Mouse (Mus musculus): ENCODE results near the gene Slc52a3. TPM values are rescaled to one million over a fixed set of nuclear protein-coding genes. Genes with fewer than 3 reads are reported as not detected.

Gene Slc52a3
- polyA plus RNA-seq, 1 experiment from 2014 or later = 0.80 TPM

DNA sequence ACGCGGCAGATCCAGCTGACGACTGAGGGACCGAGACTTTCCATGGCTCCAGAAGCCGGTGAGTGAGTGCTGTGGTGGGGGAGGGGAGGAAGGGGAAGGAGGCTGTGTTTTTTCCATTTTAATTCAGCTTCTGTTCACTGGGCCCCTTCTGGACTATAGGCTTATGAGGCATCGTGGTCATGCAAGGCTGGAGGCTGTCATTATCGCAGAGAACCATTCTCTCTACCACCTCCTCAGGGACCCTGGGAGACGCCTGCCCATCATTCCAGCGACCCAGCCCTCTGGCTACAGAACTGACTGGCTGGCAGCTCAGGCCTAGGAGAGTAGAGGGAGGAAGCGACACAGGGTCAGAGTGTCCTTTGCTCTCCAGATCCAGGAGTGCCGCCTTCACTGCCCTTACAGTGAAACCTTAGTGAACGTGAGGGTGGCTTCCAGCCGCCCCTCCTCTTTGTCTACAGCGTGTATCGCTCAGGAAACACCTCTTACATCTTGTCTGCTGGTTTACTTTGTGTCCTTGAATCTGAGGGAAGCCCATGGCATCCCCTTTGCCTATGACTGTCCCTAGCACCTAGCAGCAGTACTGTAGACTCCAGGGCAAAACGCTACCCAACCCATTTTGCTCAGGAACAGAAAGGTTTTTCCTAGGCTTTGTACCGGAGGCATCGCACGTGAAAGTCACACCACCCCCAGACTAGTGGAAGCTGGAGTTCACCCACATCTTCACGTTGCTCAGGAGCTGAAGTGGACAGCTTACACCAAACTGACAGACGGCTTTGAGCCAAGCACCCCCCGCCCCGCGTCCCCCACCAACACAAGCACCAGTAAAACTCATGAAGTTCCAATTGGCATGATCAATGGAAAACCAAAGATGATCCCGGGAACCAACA lies 51.0 kb downstream of the Slc52a3 start:
- Histone ChIP-seq H3K4me3 (peak overlapping the region; percentile 67; the same call in 1 of the 2 replicates), H3K27ac (replicated peaks) (peak overlapping the region; percentile 85), H3K36me3 (replicated peaks) (no peaks in the 10 kb centered on the region), H3K4me1 (peaks cover 40% of the 10 kb centered on the region), H3K9me3 (no peaks in the 10 kb centered on the region), H3K27me3 (replicated peaks; ENCODE audit: low read depth, poor library complexity, severe bottlenecking) (peaks cover 81% of the 10 kb centered on the region)
- WGBS = 1% methylated on average over 25 of the region's 25 CpGs
- peak; percentile 44 for DNase-seq (ENCODE audit: low spot score)

DNA sequence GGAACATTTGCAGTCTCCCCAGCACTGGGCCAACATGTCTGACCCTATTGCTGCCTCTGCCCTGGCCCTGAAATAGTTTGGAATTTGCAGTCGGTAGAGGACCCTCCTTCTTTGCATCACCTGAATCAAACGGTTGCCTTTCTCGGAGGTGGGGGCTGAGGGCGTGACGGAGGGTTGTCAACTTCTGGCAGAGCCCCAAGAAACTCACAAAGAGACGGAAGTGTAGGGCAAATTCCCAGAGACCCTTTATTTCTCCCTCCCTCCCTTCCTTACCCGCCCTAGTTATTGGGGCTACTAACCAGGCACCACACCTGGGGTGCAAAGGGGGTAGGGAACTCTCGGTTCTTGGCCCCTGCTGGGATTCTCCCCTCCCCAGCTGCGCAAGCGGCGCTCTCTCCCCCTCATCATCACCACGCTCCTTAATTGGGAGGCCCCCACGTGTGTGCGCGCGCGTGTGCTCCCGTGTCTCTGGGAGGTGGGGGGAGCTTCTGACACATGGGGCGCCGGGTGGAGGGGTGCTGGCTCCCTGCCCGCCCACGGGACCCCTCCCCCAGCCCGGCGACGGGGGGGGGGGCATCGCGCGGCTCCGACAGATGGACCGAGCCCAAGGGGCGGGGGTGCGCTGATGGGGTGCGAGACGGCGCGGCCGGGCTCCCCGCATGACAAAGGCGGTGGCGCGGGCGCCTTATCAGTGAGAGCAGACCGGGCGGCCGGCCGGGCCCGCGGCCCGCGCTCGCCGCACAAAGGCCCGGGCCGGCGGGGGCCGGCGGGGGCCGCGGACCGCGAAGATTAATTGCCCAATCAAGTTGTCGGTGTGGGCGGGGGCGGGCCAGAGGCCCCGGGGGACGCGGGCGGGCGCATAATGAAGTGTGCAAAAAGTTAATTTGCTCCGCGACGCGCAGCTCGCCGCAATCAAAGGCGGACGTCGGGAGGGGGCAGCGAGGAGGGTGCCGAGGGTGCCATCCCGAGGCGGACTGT lies 52.0 kb downstream of the Slc52a3 start:
- peak overlapping the region; percentile 67 for H3K4me3 ChIP-seq
- H3K27me3 ChIP-seq (replicated peaks; ENCODE audit: low read depth, poor library complexity, severe bottlenecking) = peaks cover 90% of the 10 kb centered on the region
- H3K36me3 ChIP-seq (replicated peaks) = no peaks in the 10 kb centered on the region
- H3K4me1 ChIP-seq = peaks cover 40% of the 10 kb centered on the region
- no peaks in the 10 kb centered on the region for H3K9me3 ChIP-seq
- peak overlapping the region; percentile 85 for H3K27ac ChIP-seq (replicated peaks)
- WGBS = under 1% methylated on average over 82 of the region's 82 CpGs
- peak; percentile 64 for DNase-seq (ENCODE audit: low spot score)

DNA sequence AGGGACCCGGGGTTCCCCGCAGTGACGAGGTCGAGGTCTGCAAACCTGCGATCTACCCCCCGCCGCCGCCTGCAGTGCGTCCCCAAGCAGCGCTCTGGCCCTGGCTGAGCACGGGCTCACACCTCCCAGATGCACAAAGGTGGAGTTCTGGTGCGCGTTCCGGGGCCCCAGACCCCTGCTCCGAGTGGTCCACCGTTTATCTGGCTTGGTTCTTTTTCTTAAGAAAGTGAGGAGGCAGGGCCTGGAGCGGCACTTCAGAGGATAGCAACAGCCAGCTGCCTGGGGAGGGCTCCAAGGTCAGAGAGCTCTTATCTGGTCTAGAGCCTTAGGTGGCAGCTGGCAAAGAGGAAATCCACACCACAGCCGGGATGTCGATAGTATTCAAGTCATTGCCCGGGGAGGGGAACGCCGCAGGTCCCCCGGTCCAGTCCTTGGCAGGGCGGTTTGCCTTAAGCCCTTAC lies 52.7 kb downstream of the Slc52a3 start:
- Histone ChIP-seq H3K4me1 (peaks cover 40% of the 10 kb centered on the region), H3K4me3 (peak overlapping the region; percentile 67), H3K36me3 (replicated peaks) (no peaks in the 10 kb centered on the region), H3K9me3 (no peaks in the 10 kb centered on the region), H3K27ac (replicated peaks) (peak overlapping the region; percentile 85), H3K27me3 (replicated peaks; ENCODE audit: low read depth, poor library complexity, severe bottlenecking) (peaks cover 97% of the 10 kb centered on the region)
- peak; percentile 64 for DNase-seq (ENCODE audit: low spot score)
- WGBS = under 1% methylated on average over 24 of the region's 24 CpGs

DNA sequence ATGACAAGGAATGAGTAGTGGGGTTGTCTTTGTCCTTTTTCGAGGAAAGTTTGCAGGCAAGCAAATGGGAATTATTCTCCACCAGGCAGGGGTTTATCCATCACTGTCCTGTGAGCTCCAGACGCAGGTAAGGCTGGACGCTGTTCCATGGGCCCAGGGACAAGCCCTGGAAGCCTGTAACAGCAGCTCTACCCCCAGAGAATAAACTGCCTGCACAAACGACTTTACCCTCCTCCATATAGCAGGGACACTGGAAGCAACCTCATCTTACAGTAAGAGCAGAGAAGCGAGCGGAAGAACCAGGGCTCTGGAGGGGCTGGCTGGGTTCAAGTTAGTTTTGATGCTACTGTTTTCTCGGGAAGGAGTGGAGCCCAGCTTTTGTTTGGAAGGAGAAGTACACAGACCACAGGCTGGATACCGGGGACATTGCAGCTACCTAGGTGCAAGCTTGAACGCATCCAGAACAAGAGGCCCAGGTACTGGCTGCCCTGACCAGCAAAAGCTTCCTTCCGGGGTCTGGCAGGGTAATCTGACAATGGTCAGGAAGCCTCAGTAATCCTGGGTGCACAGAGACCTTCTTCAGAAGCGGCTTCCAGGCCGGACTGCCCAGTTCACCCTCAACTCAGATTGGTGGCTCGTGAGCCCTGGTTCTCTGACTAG lies 53.4 kb downstream of the Slc52a3 start:
- WGBS = 2% methylated on average over 13 of the region's 13 CpGs
- peak overlapping the region; percentile 67 for H3K4me3 ChIP-seq
- peak; percentile 33 for DNase-seq (ENCODE audit: low spot score)
- peak overlapping the region; percentile 85; the same call in 1 of the 2 replicates for H3K27ac ChIP-seq (replicated peaks)
- peaks cover 97% of the 10 kb centered on the region for H3K27me3 ChIP-seq (replicated peaks; ENCODE audit: low read depth, poor library complexity, severe bottlenecking)
- H3K4me1 ChIP-seq = peaks cover 40% of the 10 kb centered on the region
- no peaks in the 10 kb centered on the region for H3K9me3 ChIP-seq
- H3K36me3 ChIP-seq (replicated peaks) = no peaks in the 10 kb centered on the region

DNA sequence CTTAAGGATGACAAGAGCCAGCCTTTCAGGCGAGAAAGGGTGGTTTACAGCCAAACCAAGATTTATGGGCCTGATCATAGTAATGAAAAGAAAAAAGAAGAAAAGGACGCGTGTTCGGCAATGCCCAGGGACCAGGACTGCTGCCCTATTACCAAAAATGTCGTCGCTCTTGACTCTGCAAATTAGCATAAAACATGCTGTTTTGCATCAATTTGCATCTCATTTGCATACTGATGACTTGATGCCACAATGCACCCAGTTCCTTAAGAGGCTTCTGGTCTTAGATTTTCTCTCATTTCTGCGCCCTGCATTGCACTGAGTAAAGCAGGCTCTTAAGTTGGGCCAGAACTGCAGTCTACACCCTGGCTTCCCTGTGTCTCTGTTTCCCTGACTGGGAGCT lies 54.0 kb downstream of the Slc52a3 start:
- no peak for DNase-seq (ENCODE audit: low spot score)
- Histone ChIP-seq H3K27ac (replicated peaks) (no peak overlapping the region), H3K4me3 (0 out of 2 replicates have a peak overlapping the region, but pooled peaks have one; percentile 67), H3K27me3 (replicated peaks; ENCODE audit: low read depth, poor library complexity, severe bottlenecking) (peaks cover 97% of the 10 kb centered on the region), H3K9me3 (no peaks in the 10 kb centered on the region), H3K4me1 (peaks cover 40% of the 10 kb centered on the region), H3K36me3 (replicated peaks) (no peaks in the 10 kb centered on the region)
- 5% methylated on average over 7 of the region's 7 CpGs for WGBS

DNA sequence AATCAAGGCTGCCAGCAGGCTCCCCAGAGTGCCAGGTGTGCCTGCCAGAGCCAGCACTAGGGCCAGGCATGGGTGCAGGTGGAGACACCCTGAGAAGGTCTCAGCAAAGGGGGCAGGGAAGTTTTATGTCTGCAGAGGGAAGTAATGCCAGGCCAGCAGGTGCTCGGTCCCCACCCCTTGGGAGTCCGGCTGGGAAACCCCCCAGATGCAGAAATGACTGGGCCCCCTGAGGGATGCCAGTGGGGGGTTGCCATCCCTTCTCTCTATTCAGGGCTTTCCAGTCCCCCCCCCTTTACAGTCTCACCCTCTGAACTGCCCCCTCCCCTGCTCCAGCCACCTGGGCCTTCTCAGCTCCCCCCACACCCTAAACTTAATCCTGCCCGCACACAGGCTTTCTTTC lies 55.7 kb downstream of the Slc52a3 start:
- peaks cover 47% of the 10 kb centered on the region for H3K4me1 ChIP-seq
- no peak overlapping the region for H3K27ac ChIP-seq (replicated peaks)
- no peak for DNase-seq (ENCODE audit: low spot score)
- 68% methylated on average over 3 of the region's 3 CpGs for WGBS
- H3K9me3 ChIP-seq = no peaks in the 10 kb centered on the region
- H3K4me3 ChIP-seq = no peak overlapping the region
- H3K36me3 ChIP-seq (replicated peaks) = no peaks in the 10 kb centered on the region
- H3K27me3 ChIP-seq (replicated peaks; ENCODE audit: low read depth, poor library complexity, severe bottlenecking) = peaks cover 100% of the 10 kb centered on the region

DNA sequence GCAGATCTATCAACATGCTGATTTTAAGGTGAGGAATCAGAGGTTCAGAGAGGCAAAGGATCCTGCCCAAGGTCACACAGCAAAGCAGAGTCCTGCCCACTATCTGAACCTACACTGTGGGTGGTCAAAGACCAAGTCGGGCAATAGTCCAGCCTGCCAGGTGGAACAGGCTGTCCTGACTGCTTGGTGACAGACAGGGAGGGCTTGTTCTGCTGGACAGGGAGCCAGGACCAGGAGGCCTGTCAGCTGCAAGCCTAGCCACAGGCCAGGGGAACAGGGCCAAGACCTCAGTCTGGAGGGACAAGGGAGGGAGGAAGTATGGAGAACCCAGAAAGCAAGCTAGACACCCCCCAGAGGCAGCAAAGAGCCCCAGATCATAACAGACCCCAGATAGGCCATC lies 59.1 kb downstream of the Slc52a3 start:
- DNase-seq (ENCODE audit: low spot score) = no peak
- Histone ChIP-seq H3K27ac (replicated peaks) (no peak overlapping the region), H3K4me1 (peaks cover 14% of the 10 kb centered on the region), H3K27me3 (replicated peaks; ENCODE audit: low read depth, poor library complexity, severe bottlenecking) (peaks cover 84% of the 10 kb centered on the region), H3K4me3 (no peak overlapping the region), H3K9me3 (no peaks in the 10 kb centered on the region), H3K36me3 (replicated peaks) (no peaks in the 10 kb centered on the region)
- 78% methylated on average over 1 of the region's 1 CpGs for WGBS

DNA sequence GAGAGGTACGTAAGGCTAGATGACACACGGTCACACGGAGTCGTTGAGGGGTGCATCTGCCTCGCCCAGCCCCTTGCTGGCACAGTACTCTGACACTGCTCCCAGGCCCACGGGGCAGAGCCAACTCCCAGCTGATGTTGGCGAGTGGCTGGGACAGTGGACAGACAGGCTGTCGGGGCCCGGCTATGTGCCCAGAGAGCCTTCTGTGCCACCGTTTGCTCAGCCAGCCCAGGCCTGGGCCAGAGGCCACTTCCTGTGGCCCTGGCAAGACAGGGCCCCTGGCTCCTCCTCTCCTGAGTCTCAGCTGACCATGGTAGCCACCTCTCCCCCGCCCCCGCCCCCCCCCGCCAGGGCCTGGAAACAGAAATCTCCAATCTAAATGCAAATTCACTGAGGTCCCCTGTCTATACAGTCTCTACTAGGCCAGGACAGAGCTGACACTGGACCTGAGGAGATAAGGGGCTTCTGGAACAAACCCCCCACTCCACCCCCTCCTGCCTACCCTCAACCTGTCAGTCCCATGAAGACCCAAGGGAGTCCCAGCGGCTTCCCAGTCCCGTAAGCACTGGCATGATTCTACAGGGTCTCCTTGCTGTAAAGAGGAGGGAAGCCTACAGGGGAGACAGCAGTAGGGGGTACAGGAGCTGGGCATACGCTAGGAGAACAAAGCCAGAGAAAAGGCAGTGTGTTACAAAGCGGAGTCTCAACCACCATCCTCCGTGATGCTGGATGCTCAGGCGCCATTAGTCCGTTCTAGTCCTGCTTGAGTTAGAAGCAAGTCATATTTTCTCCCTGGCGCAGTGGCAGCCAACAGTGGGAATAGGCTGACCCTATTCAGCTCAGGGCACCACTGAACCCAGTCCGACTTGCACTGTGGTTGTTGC lies 60.3 kb downstream of the Slc52a3 start:
- WGBS = 59% methylated on average over 22 of the region's 22 CpGs
- Histone ChIP-seq H3K27me3 (replicated peaks; ENCODE audit: low read depth, poor library complexity, severe bottlenecking) (peaks cover 72% of the 10 kb centered on the region), H3K4me1 (peaks cover 16% of the 10 kb centered on the region), H3K36me3 (replicated peaks) (no peaks in the 10 kb centered on the region), H3K9me3 (no peaks in the 10 kb centered on the region), H3K27ac (replicated peaks) (no peak overlapping the region; the same call in 1 of the 2 replicates), H3K4me3 (no peak overlapping the region)
- no peak for DNase-seq (ENCODE audit: low spot score)

DNA sequence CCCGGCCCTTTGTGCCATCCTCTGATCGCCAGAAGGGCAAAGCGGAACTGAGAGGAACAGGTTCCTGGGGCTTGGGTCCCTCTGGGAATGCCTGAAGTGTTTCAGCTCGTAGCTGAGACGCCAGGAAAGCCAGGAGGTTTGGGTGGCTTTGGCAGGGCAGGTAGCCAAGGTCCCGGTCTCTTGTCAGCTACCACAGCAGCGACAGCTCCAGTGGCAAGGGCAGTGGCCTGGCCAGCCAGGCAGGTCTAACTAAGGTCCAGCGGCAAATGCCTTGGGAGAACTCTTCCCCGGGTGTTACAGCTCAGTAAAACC lies 60.9 kb downstream of the Slc52a3 start:
- H3K9me3 ChIP-seq = no peaks in the 10 kb centered on the region
- no peak overlapping the region for H3K4me3 ChIP-seq
- WGBS = 77% methylated on average over 9 of the region's 9 CpGs
- H3K4me1 ChIP-seq = peaks cover 16% of the 10 kb centered on the region
- H3K36me3 ChIP-seq (replicated peaks) = no peaks in the 10 kb centered on the region
- H3K27me3 ChIP-seq (replicated peaks; ENCODE audit: low read depth, poor library complexity, severe bottlenecking) = peaks cover 66% of the 10 kb centered on the region
- no peak overlapping the region for H3K27ac ChIP-seq (replicated peaks)
- no peak for DNase-seq (ENCODE audit: low spot score)
